9 mouse cellular contexts compared by ENCODE assay signal in genomic region chr19:25059847-25060364, GRCm38 (mm10).
DNase-seq lines count a peak whose midpoint lies in the region; ATAC-seq and TF ChIP-seq lines count a peak whose summit lies in the region.
"Had no signal": no experiment of that assay in that cellular context is flagged by ENCODE, and none has a peak within 500 bp of the region (broad histone marks: within the 10 kb centered on the region; RNA-seq: fewer than 3 reads in every experiment).

No protein-coding gene starts in this region.

- H3K27me3 ChIP-seq in hindbrain, embryonic 14.5 days (ENCODE audit: control insufficient read depth, insufficient read depth, low read length) = no peaks in the 10 kb centered on the region
- no peaks in the 10 kb centered on the region for H3K27me3 ChIP-seq in hindbrain, embryonic 11.5 days (ENCODE audit: control insufficient read depth, insufficient read depth, low read length)
- no peaks in the 10 kb centered on the region for H3K27me3 ChIP-seq in intestine, postnatal 0 days (replicated peaks; ENCODE audit: control insufficient read depth, insufficient read depth, low read length)
- no peaks in the 10 kb centered on the region for H3K27me3 ChIP-seq in liver, embryonic 12.5 days (replicated peaks)

- H3K9ac ChIP-seq in hindbrain, embryonic 14.5 days = 0 out of 2 replicates have a peak overlapping the region, but pooled peaks have one; percentile 14
- no peak overlapping the region for H3K9ac ChIP-seq in hindbrain, embryonic 11.5 days (ENCODE audit: low read depth, low read length)
- H3K9ac ChIP-seq in intestine, postnatal 0 days (ENCODE audit: low read depth, low read length) = no peak overlapping the region
- no peak overlapping the region for H3K9ac ChIP-seq in liver, embryonic 12.5 days

- no peak for DNase-seq in hindbrain, embryonic 14.5 days (ENCODE audit: low spot score)
- DNase-seq in hindbrain, embryonic 11.5 days (ENCODE audit: low spot score) = no peak
- peak; percentile 58 for DNase-seq in urinary bladder, postnatal 14 days (ENCODE audit: low spot score)
- no peak for DNase-seq in urinary bladder, postnatal 4 days (ENCODE audit: low spot score in 2 of 2)
- DNase-seq in frontal cortex, postnatal 25 days (ENCODE audit: low spot score in 2 of 2) = no peak
- DNase-seq in layer of hippocampus, postnatal 14 days (ENCODE audit: low spot score in 2 of 2) = no peak
- DNase-seq: thymus, postnatal 25 days had no signal

- no peaks in the 10 kb centered on the region for H3K9me3 ChIP-seq in hindbrain, embryonic 14.5 days (ENCODE audit: control insufficient read depth, low read length)
- H3K9me3 ChIP-seq in hindbrain, embryonic 11.5 days (ENCODE audit: control insufficient read depth, low read length) = no peaks in the 10 kb centered on the region
- H3K9me3 ChIP-seq in intestine, postnatal 0 days (ENCODE audit: control insufficient read depth) = no peaks in the 10 kb centered on the region
- H3K9me3 ChIP-seq in liver, embryonic 12.5 days (replicated peaks) = no peaks in the 10 kb centered on the region

- ATAC-seq in hindbrain, embryonic 14.5 days (ENCODE audit: low FRiP score) = no peak
- ATAC-seq in hindbrain, embryonic 11.5 days (ENCODE audit: low FRiP score) = no peak
- ATAC-seq in intestine, postnatal 0 days = no peak
- no peak for ATAC-seq in liver, embryonic 12.5 days

- H3K4me3 ChIP-seq in hindbrain, embryonic 14.5 days (replicated peaks; ENCODE audit: low read length) = no peak overlapping the region
- no peak overlapping the region for H3K4me3 ChIP-seq in hindbrain, embryonic 11.5 days (ENCODE audit: low read depth, low read length)
- H3K4me3 ChIP-seq in intestine, postnatal 0 days (ENCODE audit: low read depth, low read length) = no peak overlapping the region
- no peak overlapping the region for H3K4me3 ChIP-seq in liver, embryonic 12.5 days

- H3K36me3 ChIP-seq in hindbrain, embryonic 14.5 days (replicated peaks; ENCODE audit: control insufficient read depth, insufficient read depth) = no peaks in the 10 kb centered on the region
- no peaks in the 10 kb centered on the region for H3K36me3 ChIP-seq in hindbrain, embryonic 11.5 days (ENCODE audit: control insufficient read depth, insufficient read depth, low read length)
- no peaks in the 10 kb centered on the region for H3K36me3 ChIP-seq in intestine, postnatal 0 days (ENCODE audit: control insufficient read depth, insufficient read depth)
- peaks cover 6% of the 10 kb centered on the region for H3K36me3 ChIP-seq in liver, embryonic 12.5 days

- peak overlapping the region; percentile 31 for H3K4me2 ChIP-seq in hindbrain, embryonic 14.5 days (replicated peaks)
- no peak overlapping the region for H3K4me2 ChIP-seq in hindbrain, embryonic 11.5 days (replicated peaks; ENCODE audit: low read depth, low read length)
- H3K4me2 ChIP-seq in intestine, postnatal 0 days (replicated peaks; ENCODE audit: low read depth) = peak overlapping the region; percentile 37
- no peak overlapping the region for H3K4me2 ChIP-seq in liver, embryonic 12.5 days

- peaks cover 6% of the 10 kb centered on the region; the same call in 1 of the 2 replicates for H3K4me1 ChIP-seq in hindbrain, embryonic 14.5 days (replicated peaks; ENCODE audit: control insufficient read depth, insufficient read depth, low read length)
- no peaks in the 10 kb centered on the region for H3K4me1 ChIP-seq in hindbrain, embryonic 11.5 days (replicated peaks; ENCODE audit: control insufficient read depth, insufficient read depth, low read length)
- H3K4me1 ChIP-seq in intestine, postnatal 0 days (replicated peaks; ENCODE audit: control insufficient read depth, insufficient read depth, low read length) = no peaks in the 10 kb centered on the region
- peaks cover 12% of the 10 kb centered on the region for H3K4me1 ChIP-seq in liver, embryonic 12.5 days

- WGBS in hindbrain, embryonic 14.5 days = 70% methylated on average over 7 of the region's 7 CpGs
- 68% methylated on average over 7 of the region's 7 CpGs for WGBS in hindbrain, embryonic 11.5 days
- WGBS in intestine, postnatal 0 days = 57% methylated on average over 7 of the region's 7 CpGs
- WGBS in liver, embryonic 12.5 days (ENCODE audit: insufficient replicate concordance) = 74% methylated on average over 7 of the region's 7 CpGs

- 0 out of 2 replicates have a peak overlapping the region, but pooled peaks have one; percentile 32 for H3K27ac ChIP-seq in hindbrain, embryonic 14.5 days
- H3K27ac ChIP-seq in hindbrain, embryonic 11.5 days (ENCODE audit: low read depth, low read length) = no peak overlapping the region
- H3K27ac ChIP-seq in intestine, postnatal 0 days (ENCODE audit: low read depth, low read length) = no peak overlapping the region
- H3K27ac ChIP-seq in liver, embryonic 12.5 days = no peak overlapping the region

- TF ChIP-seq CTCF in intestine, postnatal 0 days (IDR thresholded peaks at IDR 0.05; ENCODE audit: low read depth) = no peak

Comparison
In these comparisons a context has a peak if more than half of its experiments do, and no peak if none do; other contexts are left out.
1. H3K4me2 ChIP-seq: peak in hindbrain, embryonic 14.5 days (single experiment) and intestine, postnatal 0 days (single experiment); none in hindbrain, embryonic 11.5 days (single experiment) and liver, embryonic 12.5 days (single experiment).